Mouse (Mus musculus): ENCODE data around the gene Uvrag.
A peak's percentile ranks its signal among the peaks of the same experiment; 100 is the strongest.

The Uvrag gene

GRCm38 (mm10) chr7:99139841-99140491, 975 bp downstream of the Uvrag start:
- DNase-seq (ENCODE audit: low spot score in 2 of 2) = no peak

- no peak for DNase-seq (ENCODE audit: low spot score in 2 of 2)
Measured at GRCm38 (mm10) chr7:99137541-99137940, 3.4 kb downstream of the Uvrag start.

- DNase-seq (ENCODE audit: low spot score in 2 of 2) = no peak
Measured at GRCm38 (mm10) chr7:99136789-99137188, 4.2 kb downstream of the Uvrag start.

- no peak for DNase-seq (ENCODE audit: low spot score in 2 of 2)
Measured at GRCm38 (mm10) chr7:99133811-99134402, 7.0 kb downstream of the Uvrag start.

GRCm38 (mm10) chr7:99132597-99132996, 8.3 kb downstream of the Uvrag start:
- no peak for DNase-seq (ENCODE audit: low spot score in 2 of 2)

- no peak for DNase-seq (ENCODE audit: low spot score in 2 of 2)
Measured at GRCm38 (mm10) chr7:99131819-99132353, 9.1 kb downstream of the Uvrag start.

- no peak for DNase-seq (ENCODE audit: low spot score in 2 of 2)
Measured at GRCm38 (mm10) chr7:99128965-99129364, 12.0 kb downstream of the Uvrag start.

GRCm38 (mm10) chr7:99128020-99128950, 12.7 kb downstream of the Uvrag start:
- DNase-seq (ENCODE audit: low spot score in 2 of 2) = no peak

- DNase-seq (ENCODE audit: low spot score in 2 of 2) = no peak
Measured at GRCm38 (mm10) chr7:99126057-99126456, 14.9 kb downstream of the Uvrag start.

GRCm38 (mm10) chr7:99122651-99123050, 18.3 kb downstream of the Uvrag start:
- no peak for DNase-seq (ENCODE audit: low spot score in 2 of 2)

- DNase-seq (ENCODE audit: low spot score in 2 of 2) = no peak
Measured at GRCm38 (mm10) chr7:99120865-99121521, 19.9 kb downstream of the Uvrag start.

GRCm38 (mm10) chr7:99120082-99120481, 20.9 kb downstream of the Uvrag start:
- DNase-seq (ENCODE audit: low spot score in 2 of 2) = no peak

GRCm38 (mm10) chr7:99116781-99117180, 24.2 kb downstream of the Uvrag start:
- no peak for DNase-seq (ENCODE audit: low spot score in 2 of 2)

GRCm38 (mm10) chr7:99114006-99114726, 26.8 kb downstream of the Uvrag start:
- DNase-seq (ENCODE audit: low spot score in 2 of 2) = peak; percentile 31 to 70

GRCm38 (mm10) chr7:99107566-99107965, 33.4 kb downstream of the Uvrag start:
- no peak for DNase-seq (ENCODE audit: low spot score in 2 of 2)

GRCm38 (mm10) chr7:99106714-99107270, 34.1 kb downstream of the Uvrag start:
- no peak for DNase-seq (ENCODE audit: low spot score in 2 of 2)

GRCm38 (mm10) chr7:99101767-99102593, 39.0 kb downstream of the Uvrag start:
- no peak for DNase-seq (ENCODE audit: low spot score in 2 of 2)

GRCm38 (mm10) chr7:99101076-99101475, 39.9 kb downstream of the Uvrag start:
- DNase-seq (ENCODE audit: low spot score in 2 of 2) = no peak

GRCm38 (mm10) chr7:99100573-99100972, 40.4 kb downstream of the Uvrag start:
- DNase-seq (ENCODE audit: low spot score in 2 of 2) = no peak

- no peak for DNase-seq (ENCODE audit: low spot score in 2 of 2)
Measured at GRCm38 (mm10) chr7:99100087-99100486, 40.9 kb downstream of the Uvrag start.

Data from urinary bladder, adult 18-20 months (tissue).